Mouse (Mus musculus): ENCODE results near the gene Phf20.

GRCm38 (mm10) chr2:156229171-156229570 is 32.9 kb downstream of the Phf20 start:
- no peak for TF ChIP-seq ZNF384 (IDR thresholded peaks at IDR 0.05; ENCODE audit: low read depth, low read length)
- no peak for TF ChIP-seq MAFK (IDR thresholded peaks at IDR 0.05; ENCODE audit: insufficient read depth, low read depth, low read length)
- no peak for TF ChIP-seq ZC3H11A (IDR thresholded peaks at IDR 0.05; ENCODE audit: borderline replicate concordance, low read depth, low read length)
- no peak for TF ChIP-seq HCFC1 (IDR thresholded peaks at IDR 0.05; ENCODE audit: borderline replicate concordance, insufficient read depth, low read length)

Data from ES-E14 (cell line).